In genomic region chr17:12834317-12834716, GRCm38 (mm10) we compare ENCODE assay signal across 30 mouse cellular contexts. TPM values are rescaled to one million over a fixed set of nuclear protein-coding genes. Genes with fewer than 3 reads are reported as not detected.
A peak's percentile ranks its signal among the peaks of the same experiment; 100 is the strongest.
DNase-seq lines count a peak whose midpoint lies in the region; ATAC-seq and TF ChIP-seq lines count a peak whose summit lies in the region.
"Had no signal": no experiment of that assay in that cellular context is flagged by ENCODE, and none has a peak within 500 bp of the region (broad histone marks: within the 10 kb centered on the region; RNA-seq: fewer than 3 reads in every experiment).

No protein-coding gene starts in this region.

- no peak overlapping the region for H3K4me2 ChIP-seq in kidney, embryonic 14.5 days (replicated peaks; ENCODE audit: low read depth, low read length)
- no peak overlapping the region for H3K4me2 ChIP-seq in liver, postnatal 0 days (ENCODE audit: low read depth, low read length)
- H3K4me2 ChIP-seq: forebrain, embryonic 13.5 days; heart, embryonic 11.5 days; liver, embryonic 13.5 days; lung, embryonic 15.5 days had no signal

- no peak overlapping the region for H3K9ac ChIP-seq in kidney, embryonic 14.5 days (ENCODE audit: low read depth, low read length)
- no peak overlapping the region for H3K9ac ChIP-seq in liver, postnatal 0 days (replicated peaks)
- H3K9ac ChIP-seq: forebrain, embryonic 13.5 days; liver, embryonic 13.5 days; lung, embryonic 15.5 days had no signal

- H3K9me3 ChIP-seq in heart, embryonic 10.5 days: no peaks in the 10 kb centered on the region
- H3K9me3 ChIP-seq in kidney, embryonic 14.5 days (ENCODE audit: control insufficient read depth, low read length): no peaks in the 10 kb centered on the region
- no peaks in the 10 kb centered on the region for H3K9me3 ChIP-seq in limb, embryonic 10.5 days (replicated peaks)
- H3K9me3 ChIP-seq in liver, postnatal 0 days (ENCODE audit: low read length): no peaks in the 10 kb centered on the region
- peaks cover 8% of the 10 kb centered on the region; the same call in 1 of the 2 replicates for H3K9me3 ChIP-seq in hindbrain, embryonic 10.5 days
- H3K9me3 ChIP-seq: forebrain, embryonic 13.5 days; liver, embryonic 13.5 days; lung, embryonic 15.5 days had no signal

- no peak overlapping the region for H3K27ac ChIP-seq in heart, embryonic 10.5 days
- H3K27ac ChIP-seq in kidney, embryonic 14.5 days (ENCODE audit: low read depth, low read length): no peak overlapping the region
- H3K27ac ChIP-seq in limb, embryonic 10.5 days: peak overlapping the region; percentile 1; the same call in 1 of the 2 replicates
- H3K27ac ChIP-seq in liver, postnatal 0 days (ENCODE audit: low read depth): no peak overlapping the region
- H3K27ac ChIP-seq in hindbrain, embryonic 10.5 days: no peak overlapping the region
- H3K27ac ChIP-seq: forebrain, embryonic 13.5 days; layer of hippocampus, adult 2 months; liver, embryonic 13.5 days; lung, embryonic 15.5 days had no signal

- DNase-seq in heart, embryonic 10.5 days (ENCODE audit: low spot score): peak; percentile 7
- no peak for DNase-seq in heart, postnatal 14 days
- peak; percentile 27 for DNase-seq in limb, embryonic 10.5 days (ENCODE audit: low spot score)
- DNase-seq in liver, postnatal 0 days: no peak
- DNase-seq in ovary, postnatal 14 days (ENCODE audit: low spot score): no peak
- DNase-seq in hindbrain, embryonic 10.5 days (ENCODE audit: low spot score): no peak
- DNase-seq: adrenal gland, postnatal 36 days; cerebellum, postnatal 10 days; gastrocnemius, postnatal 10 days; liver, embryonic 13.5 days; lung, postnatal 36 days; midbrain, embryonic 14.5 days; retina, postnatal 1 day; right cerebral cortex, postnatal 25 days; spleen, adult 18-20 months; thymus, postnatal 25 days had no signal

- H3K4me1 ChIP-seq in heart, embryonic 10.5 days: no peaks in the 10 kb centered on the region
- H3K4me1 ChIP-seq in kidney, embryonic 14.5 days (ENCODE audit: control insufficient read depth, insufficient read depth, low read length): no peaks in the 10 kb centered on the region
- peaks cover 6% of the 10 kb centered on the region; the same call in 1 of the 2 replicates for H3K4me1 ChIP-seq in limb, embryonic 10.5 days
- no peaks in the 10 kb centered on the region for H3K4me1 ChIP-seq in liver, postnatal 0 days (ENCODE audit: insufficient read depth)
- no peaks in the 10 kb centered on the region for H3K4me1 ChIP-seq in hindbrain, embryonic 10.5 days (replicated peaks)
- H3K4me1 ChIP-seq: forebrain, embryonic 13.5 days; liver, embryonic 13.5 days had no signal

- WGBS in heart, embryonic 10.5 days: 80% methylated on average over 3 of the region's 3 CpGs
- WGBS in kidney, embryonic 14.5 days: 63% methylated on average over 3 of the region's 3 CpGs
- WGBS in limb, embryonic 10.5 days: 82% methylated on average over 3 of the region's 3 CpGs
- WGBS in liver, postnatal 0 days (ENCODE audit: insufficient replicate concordance): 70% methylated on average over 3 of the region's 3 CpGs
- WGBS in hindbrain, embryonic 10.5 days: 75% methylated on average over 3 of the region's 3 CpGs

- peak; percentile 63; the same call in 1 of the 2 replicates for ATAC-seq in kidney, embryonic 14.5 days (ENCODE audit: low FRiP score, low TSS enrichment)
- no peak for ATAC-seq in liver, postnatal 0 days
- ATAC-seq: forebrain, embryonic 13.5 days; intestine, postnatal 0 days had no signal

- no peak for TF ChIP-seq CTCF in liver, postnatal 0 days (IDR thresholded peaks at IDR 0.05; ENCODE audit: low read depth)

- intact Hi-C loops in heart, postnatal 14 days (cut with DNase I): no loop called here

- H3K4me3 ChIP-seq in heart, embryonic 10.5 days: no peak overlapping the region
- no peak overlapping the region for H3K4me3 ChIP-seq in kidney, embryonic 14.5 days (ENCODE audit: low read length)
- peak overlapping the region; percentile 7; the same call in 1 of the 2 replicates for H3K4me3 ChIP-seq in limb, embryonic 10.5 days
- no peak overlapping the region for H3K4me3 ChIP-seq in liver, postnatal 0 days (ENCODE audit: low read depth, low read length)
- no peak overlapping the region for H3K4me3 ChIP-seq in hindbrain, embryonic 10.5 days
- H3K4me3 ChIP-seq: erythroblast, embryonic 14.5 days; forebrain, embryonic 13.5 days; layer of hippocampus, adult 2 months; liver, embryonic 13.5 days; lung, embryonic 15.5 days; megakaryocyte, embryonic 14.5 days had no signal

- H3K36me3 ChIP-seq in heart, embryonic 10.5 days: no peaks in the 10 kb centered on the region
- H3K36me3 ChIP-seq in kidney, embryonic 14.5 days (ENCODE audit: control insufficient read depth, insufficient read depth, low read length): no peaks in the 10 kb centered on the region
- no peaks in the 10 kb centered on the region for H3K36me3 ChIP-seq in limb, embryonic 10.5 days
- H3K36me3 ChIP-seq in liver, postnatal 0 days (replicated peaks; ENCODE audit: insufficient read depth, low read length): no peaks in the 10 kb centered on the region
- no peaks in the 10 kb centered on the region for H3K36me3 ChIP-seq in hindbrain, embryonic 10.5 days
- H3K36me3 ChIP-seq: liver, embryonic 13.5 days; lung, embryonic 15.5 days had no signal

- no peaks in the 10 kb centered on the region for H3K27me3 ChIP-seq in heart, embryonic 10.5 days (ENCODE audit: insufficient read depth, poor library complexity, severe bottlenecking)
- no peaks in the 10 kb centered on the region for H3K27me3 ChIP-seq in kidney, embryonic 14.5 days (ENCODE audit: control insufficient read depth, insufficient read depth, low read length)
- H3K27me3 ChIP-seq in limb, embryonic 10.5 days (ENCODE audit: low read depth, poor library complexity, severe bottlenecking): no peaks in the 10 kb centered on the region
- H3K27me3 ChIP-seq in liver, postnatal 0 days (ENCODE audit: insufficient read depth, low read length): no peaks in the 10 kb centered on the region
- no peaks in the 10 kb centered on the region for H3K27me3 ChIP-seq in hindbrain, embryonic 10.5 days (ENCODE audit: insufficient read depth, poor library complexity, severe bottlenecking)
- H3K27me3 ChIP-seq: forebrain, embryonic 13.5 days; liver, embryonic 13.5 days; lung, embryonic 15.5 days had no signal

- TF ChIP-seq EP300 in liver, postnatal 0 days (IDR thresholded peaks at IDR 0.05; ENCODE audit: low read depth): no peak

RNA-seq across cellular contexts. Expression of gene Mas1, which starts 33.6 kb away (rescaled TPM):
- polyA plus RNA-seq in heart, embryonic 10.5 days (2016; fragmentation: Nextera tagmentation; extraction: Ambion mirVana): 0.30 and 0.36 TPM in 2 replicates
- total RNA-seq in heart, postnatal 14 days (2021): 1 to 10 TPM in 1 of 2 experiments, under 1 TPM in 1; 0.48 to 1.1 TPM
- 0.26 and 0.66 TPM in 2 replicates for polyA plus RNA-seq in kidney, embryonic 14.5 days (2014; fragmentation: Nextera tagmentation; extraction: Ambion mirVana)
- 0.73 and 0.93 TPM in 2 replicates for polyA plus RNA-seq in limb, embryonic 10.5 days (2016; fragmentation: Nextera tagmentation; extraction: Ambion mirVana)
- polyA plus RNA-seq in liver, postnatal 0 days (2015; fragmentation: Nextera tagmentation; extraction: Ambion mirVana): 0.12 and 0.28 TPM in 2 replicates
- polyA plus RNA-seq in hindbrain, embryonic 10.5 days (2016; fragmentation: Nextera tagmentation; extraction: Ambion mirVana): 0.22 and 0.89 TPM in 2 replicates
- total RNA-seq: adrenal gland, adult 18-20 months; adrenal gland, postnatal 36 days; ES-E14; granulocyte monocyte progenitor cell, adult 5-6 weeks had no signal
- polyA plus RNA-seq: erythroblast, embryonic 14.5 days; forebrain, embryonic 13.5 days; liver, embryonic 13.5 days had no signal

RNA-seq across cellular contexts. Expression of gene Mrgprh, which starts 41.5 kb away (rescaled TPM):
- polyA plus RNA-seq in heart, embryonic 10.5 days (2016; fragmentation: Nextera tagmentation; extraction: Ambion mirVana): 0.07 TPM in 1 of 2 replicates, not detected in the other
- total RNA-seq in heart, postnatal 14 days (2021): 1 to 10 TPM; 3.6 to 4.1 TPM
- not detected in 2 replicates for polyA plus RNA-seq in kidney, embryonic 14.5 days (2014; fragmentation: Nextera tagmentation; extraction: Ambion mirVana)
- polyA plus RNA-seq in limb, embryonic 10.5 days (2016; fragmentation: Nextera tagmentation; extraction: Ambion mirVana): 0.09 TPM in 1 of 2 replicates, not detected in the other
- polyA plus RNA-seq in liver, postnatal 0 days (2015; fragmentation: Nextera tagmentation; extraction: Ambion mirVana): not detected in 2 replicates
- not detected in 2 replicates for polyA plus RNA-seq in hindbrain, embryonic 10.5 days (2016; fragmentation: Nextera tagmentation; extraction: Ambion mirVana)
- total RNA-seq: ES-E14; granulocyte monocyte progenitor cell, adult 5-6 weeks had no signal
- polyA plus RNA-seq: embryonic facial prominence, embryonic 11.5 days; erythroblast, embryonic 14.5 days; forebrain, embryonic 13.5 days; hindbrain, embryonic 11.5 days; intestine, postnatal 0 days; liver, embryonic 13.5 days; lung, embryonic 15.5 days; midbrain, embryonic 14.5 days; neural tube, embryonic 11.5 days had no signal

Comparison
In these comparisons a context has a peak if more than half of its experiments do, and no peak if none do; other contexts are left out.
1. DNase-seq: peak in heart, embryonic 10.5 days (single experiment) and limb, embryonic 10.5 days (single experiment); none in heart, postnatal 14 days (0 of 2), liver, postnatal 0 days (single experiment), ovary, postnatal 14 days (single experiment) and hindbrain, embryonic 10.5 days (single experiment).